Mouse (Mus musculus): ENCODE results near the gene Adrm1. TPM values are rescaled to one million over a fixed set of nuclear protein-coding genes. Genes with fewer than 3 reads are reported as not detected.

The Adrm1 gene
- polyA plus RNA-seq, 1 experiment from 2014 or later = 211 TPM

DNA sequence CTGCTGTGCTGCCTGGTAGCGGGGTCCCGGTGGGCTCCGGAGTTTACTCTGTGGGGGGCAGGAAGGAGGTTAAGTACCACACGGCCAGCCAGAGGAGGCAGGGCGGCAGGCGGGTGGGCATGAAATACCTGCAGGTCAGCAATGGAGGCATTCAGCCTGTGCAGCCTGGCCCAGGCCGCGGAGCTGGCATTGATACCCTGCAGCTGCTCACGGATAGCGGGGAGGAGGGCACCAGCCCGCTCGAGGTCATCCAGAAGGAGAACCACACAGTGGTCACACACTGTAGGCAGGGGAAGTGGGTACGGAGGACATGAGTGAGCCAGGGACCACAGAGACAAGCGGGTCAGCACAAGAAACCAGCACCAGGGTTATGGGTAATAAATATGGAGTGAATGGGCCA, 14.4 kb downstream of the Adrm1 start:
- no peak overlapping the region for H3K27ac ChIP-seq
- no peak for ATAC-seq
- H3K36me3 ChIP-seq (ENCODE audit: poor library complexity, severe bottlenecking) = peaks cover 9% of the 10 kb centered on the region; the same call in 1 of the 2 replicates
- no peak overlapping the region for H3K4me2 ChIP-seq
- H3K4me1 ChIP-seq = no peaks in the 10 kb centered on the region
- H3K4me3 ChIP-seq = no peak overlapping the region
- no peak overlapping the region for H3K9ac ChIP-seq
- no peaks in the 10 kb centered on the region for H3K9me3 ChIP-seq (replicated peaks)
- 93% methylated on average over 14 of the region's 14 CpGs for WGBS
- H3K27me3 ChIP-seq = no peaks in the 10 kb centered on the region

DNA sequence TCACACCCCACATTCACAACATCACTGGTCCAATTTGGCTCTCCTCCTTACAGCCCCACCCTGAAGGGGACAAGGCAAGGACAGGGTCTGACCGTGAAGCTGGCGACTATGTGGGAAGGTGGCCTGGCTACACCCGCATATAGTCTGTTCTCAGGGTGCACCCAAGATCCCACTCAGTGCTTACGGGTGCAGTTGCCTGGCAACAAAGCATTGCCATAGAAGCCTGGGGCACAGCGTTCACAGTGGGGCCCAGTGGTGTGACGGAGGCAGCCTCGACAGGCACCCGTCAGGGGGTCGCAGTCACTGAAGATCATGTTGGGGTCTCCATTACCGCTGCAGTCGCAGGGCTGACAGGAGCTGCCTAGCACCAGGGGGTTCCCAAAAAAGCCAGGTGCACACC, 16.1 kb downstream of the Adrm1 start:
- no peaks in the 10 kb centered on the region for H3K36me3 ChIP-seq (ENCODE audit: poor library complexity, severe bottlenecking)
- H3K4me3 ChIP-seq = no peak overlapping the region
- H3K4me2 ChIP-seq = no peak overlapping the region
- 88% methylated on average over 11 of the region's 11 CpGs for WGBS
- no peaks in the 10 kb centered on the region for H3K9me3 ChIP-seq (replicated peaks)
- no peak overlapping the region for H3K9ac ChIP-seq
- H3K4me1 ChIP-seq = no peaks in the 10 kb centered on the region
- no peaks in the 10 kb centered on the region for H3K27me3 ChIP-seq
- H3K27ac ChIP-seq = no peak overlapping the region
- no peak for ATAC-seq

DNA sequence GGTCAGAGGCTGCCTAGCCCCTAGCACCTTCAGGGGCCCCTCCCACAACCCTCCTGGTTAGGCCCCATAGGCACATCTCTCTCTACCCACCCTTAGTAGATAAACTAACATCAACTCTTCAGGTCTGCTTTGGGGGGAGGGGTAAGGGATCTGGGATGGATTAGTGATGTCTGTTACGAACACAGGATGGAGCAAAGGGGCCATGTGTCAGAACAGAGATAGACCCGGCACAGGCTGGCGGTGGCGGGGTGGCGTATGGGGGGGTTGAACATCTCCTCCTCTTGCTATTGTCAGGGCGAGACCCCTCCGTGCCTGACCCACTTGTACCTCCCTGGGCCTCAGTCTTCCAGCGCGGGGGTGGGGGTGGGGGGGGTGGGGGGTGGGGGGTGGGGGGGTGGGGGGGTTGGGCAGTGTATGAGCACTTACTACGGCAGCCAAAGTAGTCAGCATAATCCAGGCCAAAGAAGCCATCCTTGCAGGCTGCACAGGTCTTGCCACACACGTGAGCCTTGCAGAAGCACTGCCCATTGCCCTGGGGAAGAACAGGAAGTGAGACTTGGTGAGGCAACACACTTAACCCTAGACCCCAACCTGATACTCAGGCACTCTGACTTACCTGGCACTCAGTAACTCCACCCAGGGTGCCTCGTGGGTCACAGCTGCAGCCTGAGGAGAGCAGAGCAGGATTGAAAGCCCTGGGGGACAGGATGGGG, 25.5 kb downstream of the Adrm1 start:
- peaks cover 11% of the 10 kb centered on the region for H3K4me1 ChIP-seq
- H3K27ac ChIP-seq = peak overlapping the region; percentile 51; the same call in 1 of the 2 replicates
- no peak overlapping the region for H3K4me2 ChIP-seq
- no peaks in the 10 kb centered on the region for H3K9me3 ChIP-seq (replicated peaks)
- no peak for ATAC-seq
- H3K36me3 ChIP-seq (ENCODE audit: poor library complexity, severe bottlenecking) = no peaks in the 10 kb centered on the region
- H3K27me3 ChIP-seq = no peaks in the 10 kb centered on the region
- WGBS = 70% methylated on average over 12 of the region's 12 CpGs
- H3K4me3 ChIP-seq = no peak overlapping the region
- H3K9ac ChIP-seq = no peak overlapping the region

DNA sequence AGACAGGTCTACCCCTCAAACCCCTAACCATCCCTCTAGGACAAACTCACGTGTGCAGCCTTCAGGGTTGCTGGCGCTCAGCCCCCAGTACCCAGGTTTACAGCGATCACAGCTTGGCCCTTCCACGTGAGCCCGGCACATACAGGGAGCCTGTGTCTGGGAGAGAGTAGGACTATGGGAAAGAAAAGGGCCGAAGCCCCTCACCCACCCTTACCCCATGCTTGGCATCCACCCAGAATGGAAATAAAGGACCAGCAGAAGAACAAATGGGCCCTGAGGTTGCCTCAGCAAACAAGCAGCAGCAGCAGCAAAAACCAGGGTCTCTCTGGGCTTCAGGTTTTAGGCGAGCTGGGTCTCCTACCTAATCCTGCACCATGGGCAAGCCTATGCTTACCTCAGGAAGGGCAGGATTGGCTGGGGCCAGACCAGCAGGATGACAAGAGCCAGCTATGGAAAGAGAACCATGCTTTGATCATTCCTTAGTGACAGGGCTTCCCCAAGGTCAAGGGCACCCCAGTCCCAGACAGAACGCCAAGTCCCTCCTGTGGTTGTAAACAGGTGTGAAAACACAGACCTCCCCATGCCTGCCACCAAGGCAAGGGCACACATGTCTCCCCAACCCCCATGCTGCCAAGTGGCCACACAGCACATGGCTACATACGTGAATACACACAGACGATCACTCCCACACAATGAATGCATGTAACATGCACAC, 26.2 kb downstream of the Adrm1 start:
- H3K4me1 ChIP-seq = peaks cover 11% of the 10 kb centered on the region
- no peak overlapping the region for H3K9ac ChIP-seq
- peak; percentile 51; the same call in 1 of the 2 replicates for ATAC-seq
- no peaks in the 10 kb centered on the region for H3K36me3 ChIP-seq (ENCODE audit: poor library complexity, severe bottlenecking)
- H3K4me3 ChIP-seq = no peak overlapping the region
- no peaks in the 10 kb centered on the region for H3K27me3 ChIP-seq
- 73% methylated on average over 10 of the region's 10 CpGs for WGBS
- no peak overlapping the region for H3K4me2 ChIP-seq
- no peaks in the 10 kb centered on the region for H3K9me3 ChIP-seq (replicated peaks)
- peak overlapping the region; percentile 51; the same call in 1 of the 2 replicates for H3K27ac ChIP-seq

DNA sequence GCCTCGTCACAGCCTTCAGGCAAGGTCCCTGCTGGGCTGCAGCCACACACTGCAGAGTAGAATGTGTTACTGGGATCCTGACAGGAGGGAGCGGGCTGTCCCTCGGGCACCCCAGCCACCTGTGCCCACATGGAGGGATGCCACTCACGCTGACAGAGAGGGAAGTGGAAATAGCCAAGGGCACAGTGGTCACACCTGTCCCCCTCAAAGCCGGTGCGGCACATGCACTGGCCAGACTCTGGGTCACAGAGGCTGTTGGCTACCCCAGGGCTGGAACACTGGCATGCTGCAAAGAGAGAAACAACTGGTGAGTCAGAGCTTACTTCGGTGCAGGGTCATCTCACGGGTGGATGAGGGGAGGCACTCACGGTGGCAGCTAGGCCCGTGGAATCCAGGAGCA, 27.5 kb downstream of the Adrm1 start:
- Histone ChIP-seq H3K36me3 (ENCODE audit: poor library complexity, severe bottlenecking) (no peaks in the 10 kb centered on the region), H3K9ac (no peak overlapping the region), H3K4me3 (no peak overlapping the region), H3K27ac (0 out of 2 replicates have a peak overlapping the region, but pooled peaks have one; percentile 25), H3K9me3 (replicated peaks) (no peaks in the 10 kb centered on the region), H3K27me3 (no peaks in the 10 kb centered on the region), H3K4me2 (no peak overlapping the region), H3K4me1 (peaks cover 11% of the 10 kb centered on the region)
- no peak for ATAC-seq
- WGBS = 94% methylated on average over 10 of the region's 10 CpGs

DNA sequence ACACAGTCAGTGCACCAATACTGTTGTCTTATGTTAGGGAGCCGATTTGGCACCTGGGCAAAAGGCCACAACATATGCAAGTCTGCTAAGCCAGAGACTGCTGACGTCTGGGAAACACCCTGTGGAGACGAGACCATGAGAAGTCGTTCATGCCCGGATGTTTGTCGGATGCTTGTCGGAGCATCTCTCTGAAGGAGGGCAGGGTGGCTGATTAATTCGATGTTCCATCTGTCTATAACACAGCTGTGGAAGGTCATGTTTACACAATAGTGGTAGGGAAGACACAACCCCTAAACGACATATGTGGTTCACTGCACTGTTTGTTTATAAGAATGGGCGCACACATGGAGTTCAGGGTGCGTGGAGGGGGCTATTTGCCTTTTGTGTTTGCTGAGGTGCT, 29.4 kb downstream of the Adrm1 start:
- Histone ChIP-seq H3K9ac (no peak overlapping the region), H3K4me1 (peaks cover 11% of the 10 kb centered on the region), H3K27me3 (no peaks in the 10 kb centered on the region), H3K4me3 (no peak overlapping the region), H3K36me3 (ENCODE audit: poor library complexity, severe bottlenecking) (no peaks in the 10 kb centered on the region), H3K9me3 (replicated peaks) (no peaks in the 10 kb centered on the region), H3K27ac (no peak overlapping the region), H3K4me2 (no peak overlapping the region)
- ATAC-seq = no peak
- 68% methylated on average over 11 of the region's 11 CpGs for WGBS

DNA sequence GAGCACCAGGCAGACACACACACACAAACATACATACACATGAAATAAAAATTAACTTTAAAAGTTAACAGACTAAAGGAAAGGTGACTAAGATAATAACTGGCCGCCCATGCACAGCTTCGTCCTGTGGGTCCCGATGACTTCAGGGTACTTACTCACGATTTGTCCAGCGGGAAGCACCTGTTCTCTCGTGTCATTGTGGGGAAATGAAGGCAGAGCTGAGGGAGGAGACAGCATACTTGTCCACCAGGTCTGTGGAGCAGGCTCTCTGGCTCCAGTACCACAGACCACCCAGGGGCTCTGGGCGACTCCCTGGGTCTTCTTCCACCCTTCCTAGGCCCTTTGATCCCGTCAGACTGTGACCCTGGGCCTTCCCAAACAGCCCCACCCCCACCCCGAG, 30.0 kb downstream of the Adrm1 start:
- WGBS = 78% methylated on average over 9 of the region's 9 CpGs
- Histone ChIP-seq H3K27ac (no peak overlapping the region), H3K36me3 (ENCODE audit: poor library complexity, severe bottlenecking) (no peaks in the 10 kb centered on the region), H3K4me3 (no peak overlapping the region), H3K4me2 (no peak overlapping the region), H3K9me3 (replicated peaks) (no peaks in the 10 kb centered on the region), H3K27me3 (no peaks in the 10 kb centered on the region), H3K9ac (no peak overlapping the region), H3K4me1 (peaks cover 11% of the 10 kb centered on the region)
- no peak for ATAC-seq

DNA sequence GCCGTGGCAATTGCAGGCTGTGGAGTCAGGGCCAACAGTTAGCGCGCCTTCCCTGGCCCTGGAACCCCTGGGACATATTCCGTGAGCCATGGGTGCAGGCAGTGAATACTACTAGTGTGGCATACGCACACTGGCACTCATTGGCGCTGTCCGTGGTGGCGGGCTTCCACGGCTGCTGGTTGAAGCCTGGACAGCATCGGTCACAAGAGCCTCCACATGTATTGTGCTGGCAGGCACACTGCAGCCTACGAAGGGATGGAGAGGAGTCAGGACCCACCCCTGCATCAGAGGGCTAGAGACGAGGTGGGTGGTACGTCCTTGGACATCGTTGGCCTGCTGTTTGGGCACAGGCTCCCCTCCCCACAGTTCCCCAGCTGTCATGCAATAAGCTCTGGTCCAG, 31.0 kb downstream of the Adrm1 start:
- Histone ChIP-seq H3K4me1 (peaks cover 8% of the 10 kb centered on the region), H3K36me3 (ENCODE audit: poor library complexity, severe bottlenecking) (no peaks in the 10 kb centered on the region)

DNA sequence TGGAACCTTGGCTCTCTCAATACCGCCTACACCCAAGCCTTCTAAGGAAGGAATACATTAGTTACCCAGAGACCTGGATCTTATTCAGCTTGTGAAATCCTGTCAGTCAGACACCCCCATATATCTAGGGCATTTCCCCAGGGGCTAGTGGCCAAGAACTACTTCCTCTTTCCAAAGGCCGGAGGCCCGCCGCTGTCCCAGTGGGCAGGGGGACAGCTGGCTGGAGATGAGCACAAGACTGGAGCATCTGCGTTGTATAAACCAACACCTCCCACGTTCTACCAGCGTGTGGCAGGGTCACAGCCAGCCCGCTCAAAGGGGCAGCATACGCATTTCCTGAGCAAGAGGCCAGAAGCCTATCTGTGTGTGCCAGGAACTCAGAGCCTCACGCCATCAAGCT, 31.5 kb downstream of the Adrm1 start:
- H3K4me3 ChIP-seq = no peak overlapping the region
- WGBS = 85% methylated on average over 10 of the region's 10 CpGs
- no peaks in the 10 kb centered on the region for H3K9me3 ChIP-seq (replicated peaks)
- H3K36me3 ChIP-seq (ENCODE audit: poor library complexity, severe bottlenecking) = no peaks in the 10 kb centered on the region
- no peak overlapping the region for H3K4me2 ChIP-seq
- H3K9ac ChIP-seq = no peak overlapping the region
- H3K4me1 ChIP-seq = peaks cover 4% of the 10 kb centered on the region; the same call in 1 of the 2 replicates
- no peak overlapping the region for H3K27ac ChIP-seq
- ATAC-seq = no peak
- H3K27me3 ChIP-seq = no peaks in the 10 kb centered on the region

More for the DNA sequence above, 31.0 kb downstream of the Adrm1 start:
- no peak overlapping the region for H3K27ac ChIP-seq
- WGBS = 93% methylated on average over 14 of the region's 14 CpGs
- ATAC-seq = no peak
- H3K27me3 ChIP-seq = no peaks in the 10 kb centered on the region
- no peak overlapping the region for H3K9ac ChIP-seq
- H3K4me3 ChIP-seq = no peak overlapping the region
- no peak overlapping the region for H3K4me2 ChIP-seq
- H3K9me3 ChIP-seq (replicated peaks) = no peaks in the 10 kb centered on the region

DNA sequence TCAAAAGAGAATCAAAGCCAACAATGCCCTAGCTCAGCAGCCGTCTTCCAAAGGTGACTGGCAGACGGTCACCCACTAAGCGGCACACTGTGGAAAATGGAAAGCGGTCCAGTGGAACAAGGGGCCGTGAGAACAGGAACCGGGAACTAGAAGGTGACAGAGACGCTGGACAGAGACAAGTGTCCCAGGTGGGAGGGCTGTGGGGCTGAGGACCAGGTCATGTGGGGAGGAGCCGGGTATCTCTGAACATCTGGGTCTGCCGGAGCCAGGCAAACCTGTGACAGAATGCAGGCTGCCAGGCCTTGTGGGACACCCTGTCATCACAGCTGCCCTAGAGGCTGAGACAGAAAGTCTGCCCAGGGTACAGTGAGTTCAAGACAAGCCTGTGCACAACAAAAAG, 33.2 kb downstream of the Adrm1 start:
- H3K4me2 ChIP-seq = no peak overlapping the region
- peak overlapping the region; percentile 61 for H3K27ac ChIP-seq
- ATAC-seq = no peak
- no peaks in the 10 kb centered on the region for H3K9me3 ChIP-seq (replicated peaks)
- no peak overlapping the region for H3K9ac ChIP-seq
- 91% methylated on average over 9 of the region's 9 CpGs for WGBS
- no peak overlapping the region for H3K4me3 ChIP-seq
- H3K4me1 ChIP-seq = peaks cover 4% of the 10 kb centered on the region; the same call in 1 of the 2 replicates
- no peaks in the 10 kb centered on the region for H3K36me3 ChIP-seq (ENCODE audit: poor library complexity, severe bottlenecking)
- H3K27me3 ChIP-seq = no peaks in the 10 kb centered on the region

DNA sequence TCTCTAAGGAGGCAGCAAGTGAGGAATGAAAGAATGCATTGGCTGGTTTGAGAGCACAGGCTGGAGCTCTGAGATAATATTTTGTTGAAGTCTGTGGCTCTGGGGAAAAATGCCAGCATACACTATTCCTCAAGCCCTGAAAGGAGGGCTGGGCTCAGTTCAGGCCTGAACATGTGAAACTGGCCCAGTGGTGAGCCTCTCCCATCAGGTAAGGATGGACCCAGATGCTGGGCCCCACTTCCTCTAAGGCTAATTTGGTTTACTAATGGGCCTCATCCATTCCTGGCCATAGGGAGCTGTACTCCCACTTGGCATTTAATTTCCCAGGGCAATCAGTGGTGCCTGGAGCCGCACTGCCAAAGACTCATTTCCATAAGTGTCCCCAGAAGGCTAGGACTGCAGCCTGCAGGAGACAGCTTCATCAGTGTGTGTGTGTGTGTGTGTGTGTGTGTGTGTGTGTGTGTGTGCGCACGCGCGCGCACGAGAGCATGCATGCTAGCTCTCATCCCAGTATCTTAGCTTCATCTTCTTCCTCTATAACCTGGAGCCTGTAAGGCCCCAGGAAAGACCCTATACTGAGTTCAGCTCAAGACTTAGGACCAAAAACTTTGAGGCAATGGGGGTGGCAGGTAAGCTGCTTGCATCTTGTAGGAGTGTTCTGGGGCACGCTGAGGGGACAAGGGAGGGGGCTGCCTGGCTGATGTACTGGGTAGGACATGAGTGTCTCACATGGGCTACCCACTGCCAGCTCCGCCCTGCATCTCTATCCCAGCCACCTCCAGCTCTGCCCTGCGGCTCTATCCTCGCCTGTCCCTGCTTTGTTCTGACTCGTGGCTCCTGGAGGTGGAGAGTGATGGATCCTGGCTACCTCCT, 34.0 kb downstream of the Adrm1 start:
- peak overlapping the region; percentile 61 for H3K27ac ChIP-seq
- no peaks in the 10 kb centered on the region for H3K9me3 ChIP-seq (replicated peaks)
- H3K27me3 ChIP-seq = no peaks in the 10 kb centered on the region
- H3K9ac ChIP-seq = no peak overlapping the region
- ATAC-seq = no peak
- peaks cover 4% of the 10 kb centered on the region; the same call in 1 of the 2 replicates for H3K4me1 ChIP-seq
- no peak overlapping the region for H3K4me2 ChIP-seq
- H3K4me3 ChIP-seq = no peak overlapping the region
- 85% methylated on average over 12 of the region's 12 CpGs for WGBS
- no peaks in the 10 kb centered on the region for H3K36me3 ChIP-seq (ENCODE audit: poor library complexity, severe bottlenecking)

DNA sequence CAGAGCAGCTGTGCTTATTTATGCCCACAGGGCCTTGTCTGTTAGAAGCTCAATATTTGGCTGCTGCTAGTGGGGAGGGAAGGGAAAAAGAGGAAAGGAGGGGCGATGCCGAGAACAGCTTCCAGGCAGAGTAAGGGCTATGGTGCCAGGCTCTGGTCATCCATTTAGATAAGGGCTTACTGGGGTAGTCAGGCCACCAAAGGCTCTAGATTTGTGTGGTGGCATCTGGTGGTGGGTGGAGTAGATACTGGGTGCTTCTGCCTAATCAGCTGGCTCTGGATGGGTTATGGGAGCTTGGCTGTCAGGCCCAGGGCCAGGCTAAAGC, 34.6 kb downstream of the Adrm1 start:
- H3K4me3 ChIP-seq = no peak overlapping the region
- peak overlapping the region; percentile 51; the same call in 1 of the 2 replicates for H3K27ac ChIP-seq
- ATAC-seq = no peak
- H3K9ac ChIP-seq = no peak overlapping the region
- no peaks in the 10 kb centered on the region for H3K27me3 ChIP-seq
- no peak overlapping the region for H3K4me2 ChIP-seq
- 88% methylated on average over 2 of the region's 2 CpGs for WGBS
- no peaks in the 10 kb centered on the region for H3K9me3 ChIP-seq (replicated peaks)
- H3K36me3 ChIP-seq (ENCODE audit: poor library complexity, severe bottlenecking) = no peaks in the 10 kb centered on the region
- H3K4me1 ChIP-seq = peaks cover 4% of the 10 kb centered on the region; the same call in 1 of the 2 replicates
